Mouse (Mus musculus): ENCODE measurements around the gene Vmn1r139.
"Not testable (repeated sequence)": the region's sequence is repeated elsewhere in the genome, so short reads cannot be mapped to it uniquely, and the experiment has no call there.

Gene Vmn1r139

GRCm38 (mm10) chr7:22068757-22069156 is at the start of gene Vmn1r139:
Vmn1r139 (plus strand) TSS chr7:22069057.
- not testable (repeated sequence) for DNase-seq (ENCODE audit: low read depth)

GRCm38 (mm10) chr7:22028797-22029196 is 40.1 kb upstream of the Vmn1r139 start, which contains the start of gene Vmn1r138:
Vmn1r138 (minus strand) TSS chr7:22028897.
- not testable (repeated sequence) for DNase-seq (ENCODE audit: low read depth)

GRCm38 (mm10) chr7:22056205-22056604 is 12.7 kb upstream of the Vmn1r139 start, which contains the start of gene Gm6176:
Gm6176 (minus strand) TSS chr7:22056305.
- DNase-seq (ENCODE audit: low read depth) = not testable (repeated sequence)

GRCm38 (mm10) chr7:22118145-22118544 is 49.3 kb downstream of the Vmn1r139 start, which contains the start of gene Gm16451:
Gm16451 (minus strand) TSS chr7:22118245.
- not testable (repeated sequence) for DNase-seq (ENCODE audit: low read depth)

GRCm38 (mm10) chr7:22134641-22135040 is 65.8 kb downstream of the Vmn1r139 start, which contains the start of gene Gm10666:
Gm10666 (minus strand) TSS chr7:22134741.
- DNase-seq (ENCODE audit: low read depth) = not testable (repeated sequence)
